Mouse (Mus musculus): ENCODE measurements around the gene Snap23.

- TF ChIP-seq CTCF (IDR thresholded peaks at IDR 0.05; ENCODE audit: low read depth) (no peak), EP300 (IDR thresholded peaks at IDR 0.05; ENCODE audit: low read depth) (no peak)
Observed at GRCm38 (mm10) chr2:120622920-120623319, 55.4 kb downstream of the Snap23 start.

Measured in liver, postnatal 0 days (tissue).